Mouse (Mus musculus) B cell, adult 2 months (primary cell): ENCODE data around the gene Dcps.

ENCODE experiments used
- DNase-seq, 2 experiments: peaks; one replicate each; pipeline ENCODE4 v3.0.0; 2022

Dcps gene

GRCm38 (mm10) chr9:35131637-35132397 is 44.0 kb downstream of the Dcps start:
- no peak for DNase-seq

- no peak for DNase-seq
Measured at GRCm38 (mm10) chr9:35128995-35129418, 46.9 kb downstream of the Dcps start.

- DNase-seq = no peak
Measured at GRCm38 (mm10) chr9:35128564-35128963, 47.3 kb downstream of the Dcps start.

GRCm38 (mm10) chr9:35127561-35127960 is 48.3 kb downstream of the Dcps start:
- no peak for DNase-seq

- DNase-seq = no peak
Measured at GRCm38 (mm10) chr9:35127147-35127546, 48.7 kb downstream of the Dcps start.

GRCm38 (mm10) chr9:35124678-35124955 is 51.2 kb downstream of the Dcps start:
- DNase-seq = no peak

- DNase-seq = peak; percentile 41 to 43
Measured at GRCm38 (mm10) chr9:35123804-35124677, 51.8 kb downstream of the Dcps start.

GRCm38 (mm10) chr9:35123456-35123803 is 52.4 kb downstream of the Dcps start:
- DNase-seq = no peak

GRCm38 (mm10) chr9:35122551-35123266 is 53.2 kb downstream of the Dcps start:
- no peak for DNase-seq

- DNase-seq = no peak
Measured at GRCm38 (mm10) chr9:35119168-35119567, 56.7 kb downstream of the Dcps start, which contains the start of gene St3gal4. St3gal4 (minus strand) TSS chr9:35119268.

GRCm38 (mm10) chr9:35118563-35118962 is 57.3 kb downstream of the Dcps start:
- DNase-seq = no peak

GRCm38 (mm10) chr9:35117384-35118295 is 58.2 kb downstream of the Dcps start:
- DNase-seq = peak; percentile 23 to 36

- peak; percentile 71 to 75 for DNase-seq
Measured at GRCm38 (mm10) chr9:35116391-35117381, 59.2 kb downstream of the Dcps start.

GRCm38 (mm10) chr9:35115804-35116203 is 60.1 kb downstream of the Dcps start:
- DNase-seq = no peak

- no peak for DNase-seq
Measured at GRCm38 (mm10) chr9:35115299-35115698, 60.6 kb downstream of the Dcps start.

GRCm38 (mm10) chr9:35114234-35114633 is 61.6 kb downstream of the Dcps start:
- no peak for DNase-seq

GRCm38 (mm10) chr9:35111941-35112595 is 63.8 kb downstream of the Dcps start:
- DNase-seq = no peak

- DNase-seq = no peak
Measured at GRCm38 (mm10) chr9:35111446-35111845, 64.4 kb downstream of the Dcps start.

GRCm38 (mm10) chr9:35110567-35110966 is 65.3 kb downstream of the Dcps start:
- no peak for DNase-seq

GRCm38 (mm10) chr9:35110051-35110450 is 65.8 kb downstream of the Dcps start:
- no peak for DNase-seq

GRCm38 (mm10) chr9:35108916-35109315 is 66.9 kb downstream of the Dcps start:
- DNase-seq = no peak
